Mouse (Mus musculus) cerebellum, postnatal 4 days (tissue): ENCODE results near the gene Tap2.
"Not testable (repeated sequence)": the region's sequence is repeated elsewhere in the genome, so short reads cannot be mapped to it uniquely, and the experiment has no call there.

Experiments used
- DNase-seq, 2 experiments: peaks; one replicate each; pipeline ENCODE4 v3.0.0; 2022; ENCODE audit warnings: low spot score in 2 of 2, mixed read lengths in 1 of 2

Gene Tap2

DNA sequence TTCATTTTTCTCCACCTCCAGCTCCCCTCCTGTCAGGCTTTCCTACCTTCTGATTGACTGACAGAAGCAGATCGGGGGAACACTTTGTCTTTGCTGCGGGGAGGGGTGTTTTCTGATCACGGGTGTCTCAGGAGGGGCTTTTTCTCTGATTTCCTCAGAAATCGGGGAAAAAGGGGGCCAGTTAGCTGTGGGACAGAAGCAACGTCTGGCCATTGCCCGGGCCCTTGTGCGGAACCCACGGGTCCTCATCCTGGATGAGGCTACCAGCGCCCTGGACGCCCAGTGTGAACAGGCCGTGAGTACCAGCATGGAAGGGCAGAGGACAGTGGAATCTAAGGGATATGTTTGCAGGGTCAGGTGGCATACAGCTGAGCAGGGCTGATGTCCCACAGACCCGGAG lies 11.8 kb downstream of the Tap2 start:
- no peak for DNase-seq

DNA sequence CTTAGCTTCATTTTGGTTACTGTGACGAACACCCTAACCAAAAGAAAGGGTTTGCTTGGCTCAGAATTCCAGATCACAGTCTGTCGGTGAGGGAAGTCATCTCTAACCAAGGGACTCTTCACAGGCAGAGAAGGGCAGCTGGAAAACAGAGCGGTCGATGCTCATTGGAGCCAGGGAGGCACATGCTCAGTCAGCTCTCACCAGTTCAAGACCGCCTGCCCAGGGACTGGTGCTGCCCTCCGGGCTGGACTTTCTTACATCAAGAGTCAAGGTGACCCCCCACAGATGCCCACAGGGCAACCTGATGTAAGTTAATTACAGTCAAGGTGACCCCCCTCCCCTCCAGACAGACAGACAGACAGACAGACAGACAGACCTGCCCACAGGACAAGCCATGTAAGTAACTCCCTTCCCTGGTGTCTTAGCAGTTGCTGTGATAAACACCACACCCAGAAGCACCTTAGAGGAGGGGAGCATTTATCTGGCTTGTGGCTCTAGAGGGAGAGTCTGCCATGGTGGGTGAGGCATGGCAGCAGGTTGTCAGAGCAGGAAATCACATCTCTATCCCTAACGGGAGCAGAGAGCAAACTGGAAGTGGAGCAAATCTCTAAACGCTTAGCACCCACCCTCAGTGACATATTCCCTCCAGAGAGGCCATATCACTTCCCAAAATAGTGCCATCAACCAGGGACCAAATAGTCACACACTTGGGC lies 14.0 kb downstream of the Tap2 start:
- DNase-seq = no peak

GRCm38 (mm10) chr17:34217986-34218385 lies 14.7 kb downstream of the Tap2 start:
- DNase-seq = no peak

DNA sequence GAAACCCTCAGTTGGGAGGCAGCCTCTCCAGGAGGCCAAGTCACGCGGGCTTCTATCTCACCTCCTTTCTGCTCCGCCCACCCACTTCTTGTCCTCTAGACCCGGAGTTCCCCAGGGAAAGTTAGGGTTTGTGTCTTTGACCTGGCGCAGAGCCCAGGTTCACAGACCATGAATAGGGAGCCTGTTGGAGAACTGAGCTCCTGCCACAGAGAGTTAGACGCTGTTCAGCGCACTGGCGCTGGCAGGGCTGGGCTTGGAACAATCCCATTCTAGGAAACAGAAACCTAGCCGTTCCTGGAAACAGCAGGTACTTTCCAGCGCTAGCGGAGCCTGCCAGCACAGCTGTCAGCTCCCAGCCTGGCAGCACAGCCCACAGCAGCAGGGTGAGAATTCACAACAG lies 15.3 kb downstream of the Tap2 start:
- no peak for DNase-seq

GRCm38 (mm10) chr17:34219096-34219495 lies 15.8 kb downstream of the Tap2 start:
- DNase-seq = peak in 1 of 2 experiments; percentile 68

DNA sequence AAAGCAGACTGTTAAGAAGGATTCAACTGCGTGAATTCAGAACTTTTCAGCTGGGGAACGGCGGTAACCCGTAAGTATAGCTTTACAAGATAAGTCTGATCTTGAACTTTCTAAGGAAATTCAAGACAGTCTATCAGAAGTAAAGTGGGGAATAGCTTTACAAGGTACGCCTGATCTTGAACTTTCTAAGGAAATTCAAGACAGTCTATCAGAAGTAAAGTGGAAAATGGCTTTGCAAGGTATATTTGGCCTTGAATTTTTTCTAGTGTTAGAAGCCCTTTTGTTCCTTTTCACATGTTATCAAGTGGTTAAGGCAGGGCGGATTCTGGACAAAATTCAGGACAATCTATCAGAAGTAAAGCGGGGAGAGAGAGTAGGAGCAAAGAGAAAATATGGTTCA lies 16.5 kb downstream of the Tap2 start:
- DNase-seq = not testable (repeated sequence)

DNA sequence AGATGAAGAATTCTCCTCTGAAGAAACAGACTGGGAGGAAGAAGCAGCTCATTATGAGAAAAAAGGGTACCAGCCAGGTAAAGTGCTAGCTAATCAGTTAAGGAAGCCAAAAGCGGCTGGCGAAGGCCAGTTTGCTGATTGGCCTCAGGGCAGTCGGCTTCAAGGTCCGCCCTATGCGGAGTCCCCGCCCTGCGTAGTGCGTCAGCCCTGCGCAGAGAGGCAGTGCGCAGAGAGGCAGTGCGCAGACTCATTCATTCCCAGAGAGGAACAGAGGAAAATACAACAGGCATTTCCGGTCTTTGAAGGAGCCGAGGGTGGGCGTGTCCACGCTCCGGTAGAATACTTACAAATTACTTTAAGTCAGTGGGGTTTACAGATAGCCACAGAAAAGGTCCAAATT lies 17.1 kb downstream of the Tap2 start:
- DNase-seq = not testable (repeated sequence)

DNA sequence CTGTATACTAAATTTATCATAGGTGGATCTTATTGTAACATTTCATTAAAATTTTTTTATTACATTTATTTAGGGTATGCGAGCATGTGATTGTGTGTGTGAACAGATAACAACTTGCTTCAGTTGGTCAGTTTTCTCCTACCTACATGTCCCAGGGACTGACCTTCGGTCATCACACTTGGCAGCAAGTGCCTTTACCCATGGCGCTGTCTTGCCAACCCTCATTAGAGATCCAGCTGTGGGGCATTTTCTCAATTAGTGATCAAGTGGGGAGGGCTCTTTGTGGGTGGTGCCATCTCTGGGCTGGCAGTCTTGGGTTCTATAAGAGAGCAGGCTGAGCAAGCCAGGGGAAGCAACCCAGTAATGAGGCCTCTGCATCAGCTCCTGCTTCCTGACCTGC lies 21.5 kb downstream of the Tap2 start:
- DNase-seq = no peak

DNA sequence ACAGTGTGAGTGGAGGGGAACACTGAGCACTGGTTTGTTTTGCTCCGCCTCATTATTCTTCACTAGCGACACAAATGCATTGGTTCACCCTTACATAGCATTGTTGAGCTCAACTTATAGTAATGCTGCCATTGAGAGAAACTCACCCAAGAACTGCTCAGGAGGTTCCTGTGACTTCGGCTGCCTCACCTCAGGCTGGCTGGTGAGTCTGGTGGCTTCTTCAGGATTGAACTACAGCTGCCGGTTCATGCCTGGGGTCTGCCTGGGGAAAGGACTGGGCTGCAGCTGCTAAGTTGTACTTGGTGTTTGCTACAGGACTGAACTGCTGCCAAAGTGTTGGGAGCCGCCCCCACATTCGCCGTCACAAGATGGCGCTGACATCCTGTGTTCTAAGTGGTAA lies 22.1 kb downstream of the Tap2 start:
- peak in 1 of 2 experiments; percentile 1 for DNase-seq

GRCm38 (mm10) chr17:34225911-34226310 lies 22.6 kb downstream of the Tap2 start:
- DNase-seq = not testable (repeated sequence)

DNA sequence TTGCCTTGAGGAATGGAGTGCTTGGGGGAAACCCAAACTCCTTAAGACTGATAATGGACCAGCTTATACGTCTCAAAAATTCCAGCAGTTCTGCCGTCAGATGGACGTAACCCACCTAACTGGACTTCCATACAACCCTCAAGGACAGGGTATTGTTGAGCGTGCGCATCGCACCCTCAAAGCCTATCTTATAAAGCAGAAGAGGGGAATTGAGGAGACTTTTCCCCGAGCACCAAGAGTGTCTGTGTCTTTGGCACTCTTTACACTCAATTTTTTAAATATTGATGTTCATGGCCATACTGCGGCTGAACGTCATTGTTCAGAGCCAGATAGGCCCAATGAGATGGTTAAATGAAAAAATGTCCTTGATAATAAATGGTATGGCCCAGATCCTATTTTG lies 27.6 kb downstream of the Tap2 start:
- not testable (repeated sequence) for DNase-seq

DNA sequence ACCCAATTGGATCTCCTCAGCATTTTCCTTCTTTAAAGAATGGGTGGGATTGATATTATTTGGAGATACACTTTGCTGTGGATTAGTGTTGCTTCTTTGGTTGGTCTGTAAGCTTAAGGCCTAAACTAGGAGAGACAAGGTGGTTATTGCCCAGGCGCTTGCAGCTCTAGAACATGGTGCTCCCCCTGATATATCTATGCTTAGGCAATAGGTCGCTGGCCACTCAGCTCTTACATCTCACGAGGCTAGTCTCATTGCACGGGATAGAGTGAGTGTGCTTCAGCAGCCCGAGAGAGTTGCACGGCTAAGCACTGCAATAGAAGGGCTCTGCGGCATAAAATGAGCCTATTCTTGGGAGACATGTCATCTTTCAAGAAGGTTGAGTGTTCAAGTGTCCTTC lies 28.7 kb downstream of the Tap2 start:
- not testable (repeated sequence) for DNase-seq

DNA sequence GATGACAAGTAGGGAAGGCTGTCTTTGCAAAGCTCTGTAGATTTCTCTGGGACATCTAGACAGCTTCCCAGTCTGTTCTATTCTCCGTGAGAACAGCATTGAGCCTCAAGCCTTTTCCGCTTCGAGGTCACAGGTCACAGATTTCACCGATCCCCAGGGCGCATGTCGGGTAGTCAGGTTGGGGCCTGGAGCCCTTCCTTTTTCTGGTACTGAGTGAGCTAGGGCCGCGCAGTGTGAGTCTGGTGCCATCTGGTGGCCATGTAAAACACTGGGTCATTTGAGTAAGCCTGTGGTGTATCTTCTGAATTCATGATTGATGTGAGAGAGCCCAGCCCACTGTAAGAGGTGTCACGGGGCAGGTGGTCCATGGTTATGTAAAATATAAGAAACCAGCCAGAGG lies 31.6 kb downstream of the Tap2 start:
- DNase-seq = peak; percentile 38 to 62

GRCm38 (mm10) chr17:34236691-34237090 lies 33.4 kb downstream of the Tap2 start:
- DNase-seq = no peak

DNA sequence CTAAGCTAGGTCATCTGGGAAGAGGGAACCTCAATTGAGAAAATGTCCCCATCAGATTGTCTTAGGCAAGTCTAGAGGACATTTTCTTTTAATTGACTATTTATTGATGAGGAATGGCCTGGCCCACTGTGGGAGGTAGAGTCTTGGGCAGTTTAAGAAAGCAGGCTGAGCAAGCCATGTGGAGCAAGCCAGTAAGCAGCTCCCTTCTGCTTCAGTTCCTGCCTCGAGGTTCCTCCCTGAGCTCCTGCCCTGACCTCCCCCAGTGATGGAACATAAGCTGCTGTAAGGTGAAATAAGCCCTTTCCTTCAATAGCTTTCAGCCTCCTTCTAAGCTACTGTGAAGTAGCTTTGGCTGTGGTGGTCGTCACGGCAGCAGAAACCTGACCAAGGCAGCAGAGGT lies 34.4 kb downstream of the Tap2 start:
- DNase-seq = no peak

DNA sequence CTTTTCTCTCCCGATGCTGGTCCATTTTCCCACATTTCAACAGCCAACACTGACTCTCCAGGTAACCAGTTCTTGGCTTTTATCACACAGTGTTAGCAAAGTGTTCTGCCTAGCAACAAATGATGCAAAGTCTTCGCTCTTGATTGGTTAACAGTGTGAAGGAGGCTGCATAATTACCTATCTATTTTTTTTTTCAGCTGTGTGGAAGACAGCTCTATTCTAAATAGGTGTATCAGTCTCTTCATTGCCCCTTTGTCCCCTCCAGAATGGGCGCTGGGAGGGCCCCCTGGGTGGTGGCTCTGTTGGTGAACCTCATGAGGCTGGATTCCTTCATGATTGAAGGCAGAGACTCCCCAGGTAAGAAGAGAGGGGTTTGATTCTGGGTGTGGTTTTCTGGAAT lies 35.4 kb downstream of the Tap2 start, which contains the start of gene H2-Ob:
H2-Ob (plus strand) TSS at position 198 of the 400 bp plus-strand sequence.
- DNase-seq = peak in 1 of 2 experiments; percentile 11

DNA sequence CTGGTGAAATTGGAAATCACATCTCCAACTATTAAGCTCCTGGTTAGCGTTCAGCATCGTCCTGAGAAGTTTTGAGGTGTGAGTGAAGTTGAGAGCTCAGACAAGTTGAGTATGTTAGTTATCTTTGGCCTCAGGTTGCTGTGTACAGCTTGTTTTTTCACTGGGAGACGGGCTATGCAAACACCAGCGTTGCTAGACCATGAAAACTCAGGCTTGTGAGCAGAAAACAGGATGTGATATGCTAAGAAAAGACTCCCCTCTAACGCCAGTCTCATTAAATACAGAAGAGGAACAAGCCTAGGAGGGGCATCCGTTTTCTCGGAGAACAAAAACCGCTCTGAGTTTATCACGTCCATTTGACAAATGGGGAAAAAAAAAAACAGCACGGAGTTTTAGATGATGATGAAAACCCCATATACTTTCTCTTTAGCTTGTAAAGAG lies 36.3 kb downstream of the Tap2 start:
- no peak for DNase-seq

DNA sequence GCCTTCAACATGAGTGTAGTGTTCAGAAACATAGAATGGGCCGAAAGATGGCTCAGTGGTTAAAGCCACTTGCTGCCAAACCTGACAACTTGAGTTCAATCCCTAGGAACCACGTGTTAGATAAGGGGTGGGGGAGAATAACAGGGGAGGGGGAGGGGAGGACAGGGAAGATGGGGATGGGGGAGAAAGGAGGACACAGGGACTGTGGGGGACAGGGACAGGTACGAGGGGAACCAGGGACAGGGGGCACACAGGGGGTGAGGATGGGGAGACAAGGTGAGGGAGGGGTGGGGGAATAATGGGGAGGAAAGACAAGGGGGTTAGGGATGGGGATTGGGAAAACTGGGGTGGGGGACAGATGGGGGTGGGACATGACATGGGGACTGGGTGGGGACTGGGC lies 37.0 kb downstream of the Tap2 start:
- no peak for DNase-seq

GRCm38 (mm10) chr17:34240916-34241315 lies 37.6 kb downstream of the Tap2 start:
- peak in 1 of 2 experiments; percentile 13 for DNase-seq

DNA sequence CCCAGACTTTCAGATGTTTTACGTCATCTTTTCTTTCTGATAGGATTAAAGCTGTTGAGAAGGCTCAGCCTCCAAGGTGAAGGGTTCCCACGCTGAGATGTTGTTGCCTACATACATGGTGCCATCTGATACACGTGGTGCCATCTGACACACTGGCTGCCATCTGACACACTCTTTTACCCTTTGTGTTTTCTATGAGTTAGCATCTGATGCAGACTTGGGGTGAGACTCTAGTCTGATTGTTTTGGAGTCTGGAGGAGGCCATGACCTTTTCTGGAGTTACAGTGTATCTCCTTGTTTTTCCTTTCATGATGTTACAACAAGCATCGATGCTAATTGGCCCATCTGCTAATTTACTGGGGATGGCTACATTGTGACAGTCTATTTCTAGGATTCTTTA lies 41.3 kb downstream of the Tap2 start:
- no peak for DNase-seq

DNA sequence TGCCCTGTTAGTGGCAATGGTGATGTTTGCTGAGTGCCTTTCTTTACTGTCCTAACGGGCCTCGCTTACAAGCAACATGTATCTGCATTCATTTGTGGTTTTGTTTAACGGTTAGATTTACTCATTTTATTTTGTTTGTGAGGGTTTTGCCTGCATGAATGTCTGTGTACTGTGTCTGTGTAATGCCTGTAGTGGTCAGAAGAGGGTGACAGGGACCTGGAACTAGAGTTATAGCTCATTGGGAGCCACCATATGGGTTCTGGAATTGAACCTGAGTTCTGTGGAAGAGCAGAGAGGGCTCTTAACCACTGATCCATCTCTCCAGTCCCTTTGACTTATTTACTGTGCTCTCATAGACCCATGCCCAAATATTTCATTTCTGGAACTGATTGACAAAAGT lies 43.7 kb downstream of the Tap2 start:
- no peak for DNase-seq

DNA sequence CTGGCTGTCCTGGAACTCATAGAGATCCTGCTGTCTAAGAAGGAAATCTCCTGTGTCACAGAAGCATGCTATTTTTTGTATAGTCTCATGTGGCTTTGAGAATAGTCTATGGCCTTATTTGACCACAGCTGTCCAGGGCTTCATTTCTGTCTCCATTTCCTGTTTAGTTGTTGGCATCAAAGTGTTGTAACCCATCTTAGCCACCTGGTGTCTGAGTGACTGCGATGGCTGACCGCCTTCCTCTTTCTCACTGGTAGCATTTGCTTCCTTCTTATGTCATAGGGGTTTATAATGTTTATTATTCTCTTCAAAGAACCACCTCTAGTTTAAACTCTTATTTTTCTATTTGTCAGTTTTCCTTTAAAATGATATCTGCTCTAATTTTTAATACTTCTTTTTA lies 45.4 kb downstream of the Tap2 start:
- no peak for DNase-seq

GRCm38 (mm10) chr17:34249361-34249760 lies 46.0 kb downstream of the Tap2 start:
- no peak for DNase-seq

DNA sequence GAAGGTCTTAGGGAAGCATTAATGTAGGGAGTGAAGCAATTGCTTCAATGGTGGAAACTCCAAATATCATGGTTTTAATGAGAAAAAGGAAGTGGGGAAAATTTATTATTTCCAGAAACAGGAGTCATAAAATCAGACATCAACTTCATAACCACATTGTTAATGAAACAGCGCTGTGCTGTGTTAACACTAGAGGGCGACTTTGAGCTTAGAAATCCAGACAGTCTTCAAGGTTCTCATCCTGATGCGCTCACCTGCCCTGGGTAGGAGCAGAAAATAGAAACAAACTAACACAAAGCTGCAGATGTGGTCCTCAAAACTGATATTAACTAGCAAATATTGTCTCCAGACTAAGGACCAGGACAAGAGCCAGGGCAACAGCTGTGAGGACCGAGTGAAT lies 46.6 kb downstream of the Tap2 start:
- DNase-seq = peak in 1 of 2 experiments; percentile 32
